Mouse (Mus musculus): ENCODE data around the gene Apof.

GRCm38 (mm10) chr10:128262300-128262699 is 6.2 kb upstream of the Apof start:
- TF ChIP-seq CTCF (IDR thresholded peaks at IDR 0.05; ENCODE audit: control insufficient read depth, insufficient read depth, insufficient read length), result no peak
- TF ChIP-seq MAX (IDR thresholded peaks at IDR 0.05), result no peak
